Mouse (Mus musculus) ES-Bruce4 (cell line): Measurements from ENCODE around the gene Tex2. TPM values are rescaled to one million over a fixed set of nuclear protein-coding genes. Genes with fewer than 3 reads are reported as not detected.
A peak's percentile ranks its signal among the peaks of the same experiment; 100 is the strongest.
"Not testable (repeated sequence)": the region's sequence is repeated elsewhere in the genome, so short reads cannot be mapped to it uniquely, and the experiment has no call there.

Source experiments
- H3K27ac ChIP-seq: 2 replicates; pipeline ENCODE4 v1.5.1; 2012; ENCODE audit warnings: low read length, inconsistent platforms; ENCODE audit not compliant: insufficient read depth
- H3K27me3 ChIP-seq: 2 replicates; pipeline ENCODE4 v1.6.1; 2012; ENCODE audit warnings: mild to moderate bottlenecking, low read length, inconsistent platforms; ENCODE audit not compliant: control insufficient read depth, poor library complexity, insufficient read depth, severe bottlenecking
- H3K36me3 ChIP-seq: 2 replicates; pipeline ENCODE4 v1.6.1; 2012; ENCODE audit warnings: inconsistent platforms, mild to moderate bottlenecking, low read length, moderate library complexity; ENCODE audit not compliant: control insufficient read depth, poor library complexity, insufficient read depth, severe bottlenecking
- H3K4me1 ChIP-seq: one replicate; pipeline ENCODE4 v1.8.1; 2011; ENCODE audit warnings: low read length; ENCODE audit not compliant: control insufficient read depth, insufficient read depth
- H3K4me3 ChIP-seq: 2 replicates; pipeline ENCODE4 v1.5.1; 2011; ENCODE audit warnings: low read depth, mild to moderate bottlenecking, low read length
- H3K9ac ChIP-seq: 2 replicates; pipeline ENCODE4 v1.6.1; 2012; ENCODE audit warnings: low read depth, mild to moderate bottlenecking, inconsistent platforms; ENCODE audit not compliant: poor library complexity, severe bottlenecking
- H3K9me3 ChIP-seq: replicated peaks from 2 replicates; pipeline ENCODE4 v1.6.1; 2012; ENCODE audit warnings: mild to moderate bottlenecking, low read length, inconsistent platforms; ENCODE audit not compliant: control insufficient read depth, poor library complexity, insufficient read depth, severe bottlenecking
- CTCF ChIP-seq: IDR thresholded peaks from one replicate; pipeline ENCODE4 v1.8.1; 2011; ENCODE audit warnings: low read depth, low read length
- EP300 ChIP-seq: IDR thresholded peaks from 2 replicates; pipeline ENCODE4 v1.6.1; 2011; ENCODE audit warnings: low read depth, low read length; ENCODE audit not compliant: insufficient read depth
- POLR2A ChIP-seq: IDR thresholded peaks from one replicate; pipeline ENCODE4 v1.8.1; 2011; ENCODE audit warnings: low read length; ENCODE audit not compliant: insufficient read depth
- polyA plus RNA-seq: library from polyadenylated mRNA; stranded (reverse); fragments of >200 nt; gene quantifications from 2 replicates; pipeline ENCODE4 v1.2.4, GENCODE M21; 2011; ENCODE audit warnings: low read depth; ENCODE audit not compliant: missing spikeins, insufficient read depth, insufficient read length

The Tex2 gene
- 28.8 and 31.3 TPM in 2 replicates for polyA plus RNA-seq

DNA sequence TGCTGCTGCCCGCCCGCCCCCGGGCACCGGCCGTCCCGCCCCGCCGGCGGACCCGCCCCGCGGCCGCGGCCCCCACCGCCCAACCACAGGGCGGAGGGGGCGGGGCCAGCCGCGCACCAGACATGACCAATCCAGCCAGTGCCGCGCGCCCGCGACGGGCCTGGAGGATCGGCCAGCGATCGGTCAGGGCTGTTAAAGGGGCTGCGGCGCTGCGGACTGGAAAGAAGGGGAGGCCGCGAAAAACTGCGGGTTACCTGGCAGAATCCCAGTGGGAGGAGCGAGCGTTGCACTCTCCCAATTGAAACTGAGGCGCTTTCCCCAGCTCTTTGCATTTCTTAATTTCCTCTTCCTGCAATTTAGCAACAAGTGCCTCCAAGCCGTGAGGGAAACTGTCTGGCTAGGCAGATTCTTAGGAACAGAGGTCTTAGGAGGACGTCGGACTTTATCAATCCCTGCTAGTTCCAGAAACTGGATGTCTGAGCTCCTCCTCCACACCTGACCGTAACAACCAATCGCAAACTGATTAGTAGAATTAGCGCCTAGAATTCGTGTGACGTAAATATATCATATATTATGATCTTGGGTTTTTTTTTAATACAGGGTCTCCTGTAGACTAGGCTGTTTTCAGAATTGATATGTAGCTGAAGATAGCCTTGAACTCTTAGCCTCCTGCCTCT, at the start of gene Tex2:
Tex2 (minus strand) TSS at position 463 of the 677 bp plus-strand sequence.
- H3K36me3 ChIP-seq, result no peaks in the 10 kb centered on the region
- H3K9ac ChIP-seq, result peak within 1 kb of the TSS; percentile 85
- H3K27me3 ChIP-seq, result no peaks in the 10 kb centered on the region
- peak within 1 kb of the TSS; percentile 94 for H3K4me3 ChIP-seq
- peak within 1 kb of the TSS; percentile 93 for H3K27ac ChIP-seq
- H3K4me1 ChIP-seq, result no peaks in the 10 kb centered on the region
- H3K9me3 ChIP-seq, result no peaks in the 10 kb centered on the region
- TF ChIP-seq CTCF (no peak), EP300 (peak; percentile 77; the same call in 1 of the 2 replicates), POLR2A (peak; percentile 36)

DNA sequence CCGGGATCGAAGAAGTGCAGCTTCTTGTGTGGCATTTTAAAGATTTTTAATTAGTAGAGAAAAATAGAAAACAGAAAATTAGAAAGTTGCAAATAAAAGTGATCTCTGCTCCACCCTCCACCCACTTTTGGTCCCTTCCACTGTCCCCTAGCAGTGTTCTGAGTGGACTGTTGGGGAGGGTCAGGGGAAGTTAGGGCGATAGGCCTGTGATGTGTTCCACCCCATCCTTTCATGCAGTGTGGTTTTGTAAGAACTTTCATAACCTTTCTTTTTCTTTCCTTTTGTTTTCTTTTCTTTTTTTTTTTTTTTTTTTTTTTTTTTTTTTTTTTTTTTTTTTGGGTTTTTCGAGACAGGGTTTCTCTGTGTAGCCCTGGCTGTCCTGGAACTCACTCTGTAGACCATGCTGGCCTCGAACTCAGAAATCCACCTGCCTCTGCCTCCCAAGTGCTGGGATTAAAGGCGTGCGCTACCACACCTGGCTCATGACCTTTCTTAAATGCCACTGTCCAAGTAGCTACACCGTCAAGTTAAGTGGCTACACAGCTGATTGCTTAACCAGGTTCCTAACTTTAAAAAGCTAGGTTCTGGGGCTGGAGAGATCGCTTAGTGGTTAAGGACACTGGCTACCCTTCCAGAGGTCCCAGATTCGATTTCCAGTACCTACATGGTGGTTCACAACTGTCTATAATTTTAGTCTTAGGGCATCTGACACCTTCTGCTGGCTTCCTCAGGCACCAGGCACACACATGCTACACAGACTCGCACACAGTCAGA, 49.6 kb upstream of the Tex2 start:
- H3K36me3 ChIP-seq, result no peaks in the 10 kb centered on the region
- no peaks in the 10 kb centered on the region for H3K9me3 ChIP-seq
- no peak overlapping the region for H3K27ac ChIP-seq
- TF ChIP-seq EP300, result no peak
- H3K9ac ChIP-seq, result no peak overlapping the region
- no peak overlapping the region for H3K4me3 ChIP-seq
- H3K4me1 ChIP-seq, result peaks cover 7% of the 10 kb centered on the region
- no peaks in the 10 kb centered on the region for H3K27me3 ChIP-seq

DNA sequence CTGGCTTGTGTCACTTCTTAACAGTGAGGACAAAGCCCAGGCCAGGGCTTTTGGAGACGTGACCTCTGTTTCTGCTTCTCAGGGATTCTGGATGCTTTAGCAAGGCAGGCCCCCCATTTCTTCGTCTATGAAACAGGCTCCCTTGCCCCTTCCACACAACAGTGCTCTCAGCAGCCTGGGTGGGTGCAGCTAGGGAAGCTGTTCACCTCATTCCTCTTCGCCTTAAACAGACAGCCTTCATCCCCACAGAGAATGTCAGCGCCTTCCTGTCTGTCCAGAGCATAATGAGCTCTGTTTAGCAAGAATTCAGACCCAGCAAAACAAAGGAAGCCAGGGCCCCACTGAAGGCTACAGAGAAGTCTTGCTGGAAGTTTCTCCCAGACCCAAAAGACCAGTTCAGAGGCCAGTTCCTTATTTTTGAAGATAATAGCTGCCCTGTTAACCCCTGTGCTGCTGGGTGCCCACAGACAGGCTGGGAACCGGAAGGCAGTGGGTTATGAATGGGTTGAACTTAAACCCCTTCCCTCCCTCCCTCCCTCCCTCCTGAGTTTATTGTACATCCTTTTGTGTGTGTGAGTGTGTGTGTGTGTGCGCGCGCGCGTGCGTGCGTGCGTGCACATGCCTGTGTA, 47.3 kb upstream of the Tex2 start:
- Histone ChIP-seq H3K9ac (no peak overlapping the region), H3K4me3 (no peak overlapping the region)

GRCm38 (mm10) chr11:106659598-106660295, 46.5 kb upstream of the Tex2 start:
- H3K9ac ChIP-seq, result no peak overlapping the region
- TF ChIP-seq POLR2A (no peak), EP300 (no peak), CTCF (no peak)
- H3K27me3 ChIP-seq, result no peaks in the 10 kb centered on the region
- peaks cover 2% of the 10 kb centered on the region; the same call in 1 of the 2 replicates for H3K36me3 ChIP-seq
- 0 out of 2 replicates have a peak overlapping the region, but pooled peaks have one; percentile 18 for H3K27ac ChIP-seq
- H3K4me3 ChIP-seq, result no peak overlapping the region
- peaks cover 4% of the 10 kb centered on the region for H3K4me1 ChIP-seq
- no peaks in the 10 kb centered on the region for H3K9me3 ChIP-seq

More for the DNA sequence above, 47.3 kb upstream of the Tex2 start:
- peaks cover 2% of the 10 kb centered on the region; the same call in 1 of the 2 replicates for H3K36me3 ChIP-seq
- TF ChIP-seq CTCF (no peak), EP300 (no peak), POLR2A (no peak)
- H3K4me1 ChIP-seq, result peaks cover 4% of the 10 kb centered on the region
- peak overlapping the region; percentile 15; the same call in 1 of the 2 replicates for H3K27ac ChIP-seq
- H3K27me3 ChIP-seq, result no peaks in the 10 kb centered on the region
- H3K9me3 ChIP-seq, result no peaks in the 10 kb centered on the region

- Histone ChIP-seq H3K4me3 (no peak overlapping the region), H3K27me3 (no peaks in the 10 kb centered on the region), H3K27ac (no peak overlapping the region), H3K9ac (peak overlapping the region; percentile 13; the same call in 1 of the 2 replicates), H3K9me3 (no peaks in the 10 kb centered on the region), H3K4me1 (peaks cover 4% of the 10 kb centered on the region), H3K36me3 (peaks cover 2% of the 10 kb centered on the region; the same call in 1 of the 2 replicates)
- no peak for TF ChIP-seq POLR2A
Measured at GRCm38 (mm10) chr11:106658051-106658880, 45.0 kb upstream of the Tex2 start.

GRCm38 (mm10) chr11:106656896-106657498, 43.8 kb upstream of the Tex2 start:
- not testable (repeated sequence) for H3K4me3 ChIP-seq, H3K27ac ChIP-seq, H3K36me3 ChIP-seq, H3K9ac ChIP-seq, H3K27me3 ChIP-seq, H3K9me3 ChIP-seq, H3K4me1 ChIP-seq
